11 mouse cellular contexts compared by ENCODE assay signal in genomic region chr10:126502013-126502688, GRCm38 (mm10).
DNase-seq lines count a peak whose midpoint lies in the region; ATAC-seq and TF ChIP-seq lines count a peak whose summit lies in the region.
"Had no signal": no experiment of that assay in that cellular context is flagged by ENCODE, and none has a peak within 500 bp of the region (broad histone marks: within the 10 kb centered on the region; RNA-seq: fewer than 3 reads in every experiment).

No protein-coding gene starts in this region.

- peak overlapping the region; percentile 8; the same call in 1 of the 2 replicates for H3K4me3 ChIP-seq in bone marrow macrophage, adult 2 months (ENCODE audit: insufficient read depth, low read length)
- no peak overlapping the region for H3K4me3 ChIP-seq in liver, embryonic 11.5 days (ENCODE audit: low read depth, low read length)
- H3K4me3 ChIP-seq in forebrain, embryonic 11.5 days (ENCODE audit: low read depth, low read length) = no peak overlapping the region
- H3K4me3 ChIP-seq: neural tube, embryonic 13.5 days had no signal

- H3K4me1 ChIP-seq in bone marrow macrophage, adult 2 months (ENCODE audit: control insufficient read depth, insufficient read depth, low read length) = peaks cover 19% of the 10 kb centered on the region
- H3K4me1 ChIP-seq in liver, embryonic 11.5 days (replicated peaks; ENCODE audit: control insufficient read depth, insufficient read depth, low read length) = no peaks in the 10 kb centered on the region
- H3K4me1 ChIP-seq in forebrain, embryonic 11.5 days (replicated peaks; ENCODE audit: control insufficient read depth, insufficient read depth, low read length) = no peaks in the 10 kb centered on the region
- H3K4me1 ChIP-seq: neural tube, embryonic 13.5 days had no signal

- H3K9me3 ChIP-seq in liver, embryonic 11.5 days (ENCODE audit: control insufficient read depth, low read length) = no peaks in the 10 kb centered on the region
- no peaks in the 10 kb centered on the region for H3K9me3 ChIP-seq in forebrain, embryonic 11.5 days (ENCODE audit: control insufficient read depth, low read length)
- H3K9me3 ChIP-seq: neural tube, embryonic 13.5 days had no signal

- H3K36me3 ChIP-seq in liver, embryonic 11.5 days (ENCODE audit: control insufficient read depth, insufficient read depth, low read length) = no peaks in the 10 kb centered on the region
- H3K36me3 ChIP-seq in forebrain, embryonic 11.5 days (ENCODE audit: control insufficient read depth, insufficient read depth, low read length) = no peaks in the 10 kb centered on the region
- H3K36me3 ChIP-seq: neural tube, embryonic 13.5 days had no signal

- ATAC-seq in liver, embryonic 11.5 days (replicated peaks; ENCODE audit: low FRiP score) = 0 out of 2 replicates have a peak, but pooled peaks have one; percentile 30
- no peak for ATAC-seq in forebrain, embryonic 11.5 days (replicated peaks; ENCODE audit: low FRiP score)

- 46% methylated on average over 5 of the region's 5 CpGs for WGBS in liver, embryonic 11.5 days
- 63% methylated on average over 5 of the region's 5 CpGs for WGBS in forebrain, embryonic 11.5 days

- no peak overlapping the region for H3K9ac ChIP-seq in liver, embryonic 11.5 days (ENCODE audit: low read depth, low read length)
- H3K9ac ChIP-seq in forebrain, embryonic 11.5 days (ENCODE audit: low read length) = no peak overlapping the region
- H3K9ac ChIP-seq: neural tube, embryonic 13.5 days had no signal

- H3K4me2 ChIP-seq in liver, embryonic 11.5 days = no peak overlapping the region
- no peak overlapping the region for H3K4me2 ChIP-seq in forebrain, embryonic 11.5 days (ENCODE audit: low read depth, low read length, severe bottlenecking)
- H3K4me2 ChIP-seq: neural tube, embryonic 13.5 days had no signal

- no peak for TF ChIP-seq POLR2A in bone marrow macrophage, adult 2 months (IDR thresholded peaks at IDR 0.05; ENCODE audit: borderline replicate concordance, low read depth, low read length)

- peak overlapping the region; percentile 87 for H3K27ac ChIP-seq in bone marrow macrophage, adult 2 months (ENCODE audit: insufficient read depth, low read depth, low read length)
- H3K27ac ChIP-seq in liver, embryonic 11.5 days (ENCODE audit: low read depth, low read length) = peak overlapping the region; percentile 19; the same call in 1 of the 2 replicates
- H3K27ac ChIP-seq in forebrain, embryonic 11.5 days (ENCODE audit: low read depth, low read length) = no peak overlapping the region
- H3K27ac ChIP-seq: neural tube, embryonic 13.5 days had no signal

- H3K27me3 ChIP-seq in liver, embryonic 11.5 days (replicated peaks; ENCODE audit: control insufficient read depth, insufficient read depth, low read length) = no peaks in the 10 kb centered on the region
- no peaks in the 10 kb centered on the region for H3K27me3 ChIP-seq in forebrain, embryonic 11.5 days (ENCODE audit: control insufficient read depth, insufficient read depth, low read length)
- H3K27me3 ChIP-seq: neural tube, embryonic 13.5 days had no signal

- TF ChIP-seq CTCF in bone marrow macrophage, adult 2 months (IDR thresholded peaks at IDR 0.05; ENCODE audit: low read depth, low read length) = no peak

- peak; percentile 10 for DNase-seq in layer of hippocampus, adult 11-12 months (ENCODE audit: low spot score)
- DNase-seq in layer of hippocampus, postnatal 10 days (ENCODE audit: low spot score in 2 of 2) = no peak
- DNase-seq in liver, embryonic 11.5 days (ENCODE audit: low spot score) = no peak
- DNase-seq in spleen, adult 18-20 months = peak; percentile 5 to 40
- no peak for DNase-seq in embryo, embryonic 9.5 days (ENCODE audit: extremely low spot score)
- DNase-seq in T-cell, adult 2 months (ENCODE audit: low spot score) = no peak
- no peak for DNase-seq in forebrain, embryonic 11.5 days (ENCODE audit: low spot score)
- DNase-seq: adrenal gland, postnatal 10 days; cerebellum, postnatal 25 days had no signal

Comparison
In these comparisons a context has a peak if more than half of its experiments do, and no peak if none do; other contexts are left out.
1. DNase-seq: peak in layer of hippocampus, adult 11-12 months (single experiment) and spleen, adult 18-20 months (2 of 2); none in layer of hippocampus, postnatal 10 days (0 of 2), liver, embryonic 11.5 days (single experiment), embryo, embryonic 9.5 days (single experiment), T-cell, adult 2 months (single experiment) and forebrain, embryonic 11.5 days (single experiment).